Mouse (Mus musculus) heart, adult 2 months (tissue): Measurements from ENCODE around the gene Psmd2.

Source experiments
- CTCF ChIP-seq: fragments of 200-600 bp; IDR thresholded peaks from 2 replicates; pipeline ENCODE4 v1.8.1; 2022; ENCODE audit warnings: antibody characterized with exemption, mild to moderate bottlenecking, moderate library complexity
- EP300 ChIP-seq: fragments of 200-500 bp; IDR thresholded peaks from 2 replicates; pipeline ENCODE4 v1.6.1; 2011; ENCODE audit warnings: low read depth, low read length, control low read depth; ENCODE audit not compliant: insufficient read depth
- POLR2A ChIP-seq: fragments of 200-500 bp; IDR thresholded peaks from 2 replicates; pipeline ENCODE4 v1.6.1; 2011; ENCODE audit warnings: mild to moderate bottlenecking, low read depth, low read length, control low read depth; ENCODE audit not compliant: insufficient read depth

- no peak for TF ChIP-seq POLR2A
- TF ChIP-seq CTCF: no peak
- no peak for TF ChIP-seq EP300
Measured at GRCm38 (mm10) chr16:20657661-20658060, 6.2 kb downstream of the Psmd2 start.
